Mouse (Mus musculus): ENCODE results near the gene Mypn. TPM values are rescaled to one million over a fixed set of nuclear protein-coding genes. Genes with fewer than 3 reads are reported as not detected.

Mypn gene
- polyA plus RNA-seq, 1 experiment from 2014 or later: 5.3 TPM

DNA sequence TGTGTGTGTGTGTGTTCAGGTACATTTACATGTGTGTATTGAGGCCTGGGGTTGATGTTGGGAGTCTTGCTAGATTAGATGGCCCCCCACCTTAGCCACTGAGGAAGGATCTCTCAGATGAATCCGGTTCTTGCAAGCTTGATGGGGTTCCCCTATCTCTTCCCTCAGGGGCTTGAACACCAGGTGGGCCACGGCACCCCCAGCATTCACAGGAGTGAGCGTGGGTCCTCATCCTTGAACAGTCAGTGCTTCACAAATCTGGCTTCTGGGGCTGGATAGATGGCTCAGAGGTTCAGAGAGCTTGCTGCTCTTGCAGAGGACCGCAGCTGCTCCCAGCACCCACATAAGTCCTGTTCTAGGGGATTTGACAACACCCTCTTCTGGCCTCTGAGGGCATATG is 77.6 kb downstream of the Mypn start:
- no peak overlapping the region for H3K27ac ChIP-seq (replicated peaks)
- no peak for ATAC-seq (ENCODE audit: extremely low read depth, insufficient number of reproducible peaks, low FRiP score, low TSS enrichment)
- no peak overlapping the region for H3K4me2 ChIP-seq
- peaks cover 4% of the 10 kb centered on the region; the same call in 1 of the 2 replicates for H3K9me3 ChIP-seq
- no peak overlapping the region for H3K4me3 ChIP-seq
- H3K36me3 ChIP-seq: peaks cover 16% of the 10 kb centered on the region
- no peak overlapping the region for H3K9ac ChIP-seq
- WGBS: 79% methylated on average over 4 of the region's 4 CpGs
- H3K4me1 ChIP-seq: peaks cover 8% of the 10 kb centered on the region
- no peaks in the 10 kb centered on the region for H3K27me3 ChIP-seq (replicated peaks)

DNA sequence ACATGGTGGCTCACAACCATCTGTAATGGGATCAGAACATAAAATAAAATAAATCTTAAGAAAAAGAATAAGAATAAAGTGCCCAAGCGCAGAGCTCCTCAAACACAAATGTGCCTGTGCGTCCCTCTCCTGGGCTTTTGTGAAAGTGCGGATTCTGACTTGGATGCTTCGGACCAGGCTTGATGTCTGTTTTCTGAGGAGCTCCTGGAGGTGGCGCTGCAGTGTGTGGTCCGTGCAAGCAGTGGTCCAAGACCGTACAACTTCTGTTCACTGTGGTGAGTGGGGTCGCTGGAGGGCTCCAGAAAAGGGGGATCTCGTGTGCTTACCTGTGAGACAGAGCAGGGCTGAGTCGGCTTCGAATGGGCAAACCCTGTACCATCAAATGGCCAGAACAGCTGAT is 78.4 kb downstream of the Mypn start:
- H3K27me3 ChIP-seq (replicated peaks): no peaks in the 10 kb centered on the region
- H3K4me2 ChIP-seq: no peak overlapping the region
- H3K4me1 ChIP-seq: peaks cover 8% of the 10 kb centered on the region
- H3K9ac ChIP-seq: no peak overlapping the region
- peaks cover 4% of the 10 kb centered on the region; the same call in 1 of the 2 replicates for H3K9me3 ChIP-seq
- no peak for ATAC-seq (ENCODE audit: extremely low read depth, insufficient number of reproducible peaks, low FRiP score, low TSS enrichment)
- 41% methylated on average over 11 of the region's 11 CpGs for WGBS
- no peak overlapping the region for H3K4me3 ChIP-seq
- no peak overlapping the region for H3K27ac ChIP-seq (replicated peaks)
- peaks cover 14% of the 10 kb centered on the region for H3K36me3 ChIP-seq

DNA sequence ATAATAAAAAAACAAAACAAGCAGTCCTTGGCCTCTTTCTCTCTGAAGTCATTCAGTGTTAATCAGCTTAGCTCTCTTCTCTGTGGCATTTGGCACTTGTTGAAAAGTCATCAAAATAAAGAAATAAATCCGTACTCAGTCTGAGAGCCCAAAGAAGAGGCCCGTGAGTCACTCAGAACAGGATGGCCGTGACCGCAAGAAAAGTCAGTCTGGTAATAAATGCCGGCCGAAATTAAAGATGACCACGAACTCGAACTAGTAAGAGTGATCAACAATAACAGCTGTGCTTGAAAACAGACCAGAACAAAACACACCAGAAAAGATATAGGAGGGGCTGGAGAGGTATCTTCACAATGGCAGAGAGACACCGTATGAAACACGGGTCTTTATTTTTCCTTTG is 79.7 kb downstream of the Mypn start:
- Histone ChIP-seq H3K4me3 (no peak overlapping the region), H3K27ac (replicated peaks) (no peak overlapping the region), H3K27me3 (replicated peaks) (no peaks in the 10 kb centered on the region), H3K36me3 (peaks cover 14% of the 10 kb centered on the region; the same call in 1 of the 2 replicates), H3K9ac (no peak overlapping the region), H3K9me3 (peaks cover 4% of the 10 kb centered on the region; the same call in 1 of the 2 replicates), H3K4me2 (no peak overlapping the region), H3K4me1 (peaks cover 8% of the 10 kb centered on the region)
- 85% methylated on average over 10 of the region's 10 CpGs for WGBS
- no peak for ATAC-seq (ENCODE audit: extremely low read depth, insufficient number of reproducible peaks, low FRiP score, low TSS enrichment)

DNA sequence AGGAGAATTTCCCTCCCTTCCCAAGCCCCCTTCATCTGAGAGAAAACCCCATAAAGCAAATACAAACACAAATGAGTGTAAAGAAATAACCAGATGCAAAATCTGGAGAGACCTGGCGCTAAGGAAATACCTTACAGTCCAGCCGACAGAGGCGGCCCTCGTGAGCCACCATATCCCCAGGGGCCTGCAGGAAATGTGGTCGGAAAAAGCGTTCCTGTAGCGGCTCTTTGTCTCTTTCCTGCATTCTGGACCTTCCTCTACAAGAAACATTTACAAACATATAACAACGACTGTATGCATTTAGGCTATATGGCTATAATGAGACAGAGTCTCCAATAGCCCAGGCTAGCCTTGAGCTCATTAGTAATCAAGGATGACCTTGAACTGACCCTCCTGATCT is 80.6 kb downstream of the Mypn start:
- no peak for ATAC-seq (ENCODE audit: extremely low read depth, insufficient number of reproducible peaks, low FRiP score, low TSS enrichment)
- 69% methylated on average over 8 of the region's 8 CpGs for WGBS
- Histone ChIP-seq H3K9me3 (peaks cover 4% of the 10 kb centered on the region; the same call in 1 of the 2 replicates), H3K9ac (no peak overlapping the region), H3K27me3 (replicated peaks) (no peaks in the 10 kb centered on the region), H3K4me2 (no peak overlapping the region), H3K4me3 (no peak overlapping the region), H3K4me1 (peaks cover 3% of the 10 kb centered on the region), H3K27ac (replicated peaks) (no peak overlapping the region), H3K36me3 (peaks cover 16% of the 10 kb centered on the region)

DNA sequence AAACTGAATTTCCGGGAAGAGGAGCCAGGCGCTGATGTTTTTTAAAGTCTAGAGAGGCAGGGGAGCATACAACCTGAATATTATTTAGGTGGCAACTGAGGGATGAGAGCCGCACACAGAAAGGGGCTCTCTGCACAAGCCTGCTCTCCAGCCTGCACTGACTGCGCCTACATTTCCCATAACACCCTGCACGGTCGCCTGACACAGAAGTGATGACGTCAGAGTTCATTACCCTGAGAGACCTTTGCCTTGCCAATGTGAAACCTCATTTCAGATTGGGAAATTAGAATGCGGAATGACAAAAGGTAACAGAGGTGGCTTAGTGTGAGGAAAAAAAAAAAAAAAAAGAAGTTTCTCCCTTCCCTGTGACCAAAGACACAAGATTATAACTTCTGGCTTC is 81.2 kb downstream of the Mypn start:
- 31% methylated on average over 8 of the region's 8 CpGs for WGBS
- no peak for ATAC-seq (ENCODE audit: extremely low read depth, insufficient number of reproducible peaks, low FRiP score, low TSS enrichment)

DNA sequence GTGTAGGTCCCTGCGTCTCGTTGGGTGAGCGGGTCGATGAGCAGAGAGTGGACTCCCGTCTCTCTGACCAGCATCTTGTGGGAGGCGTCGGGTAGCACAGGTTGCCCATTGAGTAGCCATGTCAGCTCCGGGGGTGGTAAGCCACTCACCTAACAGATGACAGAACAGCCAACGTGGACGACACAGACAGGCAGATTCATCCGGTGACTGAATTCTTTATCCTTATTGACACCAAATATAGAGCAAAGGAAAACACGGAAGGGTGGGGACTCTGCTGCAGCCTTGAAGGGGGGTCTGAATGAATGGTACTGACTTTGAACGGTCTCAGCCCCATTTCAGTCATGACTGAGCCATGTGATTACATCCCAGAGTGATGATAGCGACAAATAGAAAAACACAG is 81.8 kb downstream of the Mypn start:
- no peak overlapping the region for H3K4me3 ChIP-seq
- no peak overlapping the region for H3K9ac ChIP-seq
- H3K27ac ChIP-seq (replicated peaks): no peak overlapping the region
- no peak for ATAC-seq (ENCODE audit: extremely low read depth, insufficient number of reproducible peaks, low FRiP score, low TSS enrichment)
- peaks cover 20% of the 10 kb centered on the region for H3K36me3 ChIP-seq
- 84% methylated on average over 14 of the region's 14 CpGs for WGBS
- H3K4me1 ChIP-seq: no peaks in the 10 kb centered on the region
- peaks cover 5% of the 10 kb centered on the region for H3K9me3 ChIP-seq
- no peaks in the 10 kb centered on the region for H3K27me3 ChIP-seq (replicated peaks)
- no peak overlapping the region for H3K4me2 ChIP-seq

More for the DNA sequence above, 81.2 kb downstream of the Mypn start:
- no peak overlapping the region for H3K4me3 ChIP-seq
- no peak overlapping the region for H3K27ac ChIP-seq (replicated peaks)
- no peak overlapping the region for H3K4me2 ChIP-seq
- peaks cover 20% of the 10 kb centered on the region for H3K36me3 ChIP-seq
- no peaks in the 10 kb centered on the region for H3K27me3 ChIP-seq (replicated peaks)
- peaks cover 6% of the 10 kb centered on the region for H3K9me3 ChIP-seq
- no peak overlapping the region for H3K9ac ChIP-seq
- no peaks in the 10 kb centered on the region for H3K4me1 ChIP-seq

DNA sequence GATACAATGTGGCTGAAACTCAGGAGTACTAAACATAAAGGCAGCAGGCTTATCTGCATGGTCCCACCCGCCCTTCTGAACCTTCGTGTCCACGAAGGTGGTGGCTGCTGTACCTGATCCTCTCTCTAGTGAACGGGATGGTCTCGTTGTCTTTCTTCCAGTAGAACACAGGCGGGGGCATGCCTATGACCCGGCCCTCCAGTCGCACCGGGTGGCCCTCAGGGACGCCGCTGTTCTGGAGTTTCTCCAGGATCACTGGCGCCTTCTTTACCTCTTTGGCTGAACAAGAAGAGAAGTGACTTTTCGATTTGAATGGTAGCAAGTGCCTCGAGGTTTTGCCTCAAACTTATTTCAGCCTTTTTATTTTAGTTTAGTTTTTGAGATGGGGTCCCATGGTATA is 83.8 kb downstream of the Mypn start:
- no peak for ATAC-seq (ENCODE audit: extremely low read depth, insufficient number of reproducible peaks, low FRiP score, low TSS enrichment)
- peaks cover 24% of the 10 kb centered on the region for H3K36me3 ChIP-seq
- H3K4me2 ChIP-seq: no peak overlapping the region
- WGBS: 68% methylated on average over 14 of the region's 14 CpGs
- H3K27ac ChIP-seq (replicated peaks): no peak overlapping the region
- no peaks in the 10 kb centered on the region for H3K27me3 ChIP-seq (replicated peaks)
- no peaks in the 10 kb centered on the region for H3K4me1 ChIP-seq
- H3K9ac ChIP-seq: no peak overlapping the region
- H3K4me3 ChIP-seq: no peak overlapping the region
- peaks cover 5% of the 10 kb centered on the region for H3K9me3 ChIP-seq

DNA sequence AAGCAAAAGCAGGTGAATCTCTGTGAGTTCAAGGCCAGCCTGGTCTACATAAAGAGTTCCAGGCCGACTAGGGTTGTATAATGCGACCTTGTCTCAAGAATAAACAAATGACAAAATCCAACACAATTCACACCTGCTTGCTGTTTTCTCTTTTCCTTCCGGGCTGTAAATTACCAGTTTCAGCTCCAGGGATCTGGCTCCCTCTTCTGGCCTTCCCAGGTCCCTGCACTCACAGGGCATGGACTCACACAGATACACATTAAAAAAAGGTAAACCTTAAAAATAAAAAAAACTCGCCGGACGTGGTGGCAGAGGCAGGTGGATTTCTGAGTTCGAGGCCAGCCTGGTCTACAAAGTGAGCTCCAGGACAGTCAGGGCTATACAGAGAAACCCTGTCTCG is 86.2 kb downstream of the Mypn start:
- no peak for ATAC-seq (ENCODE audit: extremely low read depth, insufficient number of reproducible peaks, low FRiP score, low TSS enrichment)
- Histone ChIP-seq H3K9me3 (peaks cover 5% of the 10 kb centered on the region), H3K27ac (replicated peaks) (no peak overlapping the region), H3K9ac (no peak overlapping the region), H3K4me1 (no peaks in the 10 kb centered on the region), H3K4me2 (no peak overlapping the region), H3K36me3 (peaks cover 24% of the 10 kb centered on the region), H3K27me3 (replicated peaks) (no peaks in the 10 kb centered on the region), H3K4me3 (no peak overlapping the region)
- WGBS: 81% methylated on average over 8 of the region's 8 CpGs

DNA sequence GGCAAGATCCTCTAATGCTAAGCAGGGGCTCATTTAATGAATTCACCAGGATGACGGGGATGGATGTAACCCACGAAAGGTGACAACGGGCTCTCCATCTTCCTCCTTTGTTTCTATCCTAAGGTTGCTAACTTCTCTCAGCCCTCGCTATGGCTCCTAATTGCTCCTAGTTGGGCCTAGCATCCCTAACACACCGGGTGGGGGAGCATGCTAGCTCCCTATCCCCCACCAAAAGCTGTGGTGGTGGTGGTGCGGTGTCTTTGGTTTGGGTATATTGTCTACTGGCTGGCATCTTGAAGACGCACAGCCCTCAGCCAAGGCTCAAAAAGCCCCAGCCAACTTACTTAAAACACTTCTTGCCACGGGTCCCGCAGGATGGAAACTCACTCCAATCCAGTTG is 87.4 kb downstream of the Mypn start:
- Histone ChIP-seq H3K9me3 (peaks cover 5% of the 10 kb centered on the region), H3K9ac (no peak overlapping the region), H3K4me3 (no peak overlapping the region), H3K27ac (replicated peaks) (no peak overlapping the region), H3K27me3 (replicated peaks) (no peaks in the 10 kb centered on the region), H3K4me1 (no peaks in the 10 kb centered on the region), H3K4me2 (no peak overlapping the region), H3K36me3 (peaks cover 24% of the 10 kb centered on the region)
- 83% methylated on average over 9 of the region's 9 CpGs for WGBS
- ATAC-seq (ENCODE audit: extremely low read depth, insufficient number of reproducible peaks, low FRiP score, low TSS enrichment): no peak

DNA sequence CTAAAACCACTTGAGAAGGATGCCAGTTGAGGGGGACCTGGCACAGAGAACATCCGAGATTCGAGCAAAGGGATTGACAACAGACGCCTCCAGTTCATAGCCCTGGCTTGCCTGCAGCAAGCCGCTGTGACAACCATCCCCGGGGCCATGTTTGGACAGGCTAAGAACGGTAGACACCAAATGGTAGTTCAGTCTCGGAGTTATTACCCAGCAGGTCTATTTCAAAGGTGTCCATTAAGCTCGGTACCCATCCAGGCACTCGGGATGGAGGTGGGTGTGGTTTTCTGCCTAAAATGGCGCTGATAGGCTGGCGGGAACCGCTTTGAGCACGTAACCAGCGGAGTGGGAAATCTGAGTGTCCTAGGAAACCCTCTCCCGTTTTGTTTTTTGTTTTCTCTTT is 87.9 kb downstream of the Mypn start:
- H3K4me1 ChIP-seq: no peaks in the 10 kb centered on the region
- peaks cover 5% of the 10 kb centered on the region for H3K9me3 ChIP-seq
- H3K4me3 ChIP-seq: no peak overlapping the region
- WGBS: 76% methylated on average over 15 of the region's 15 CpGs
- H3K27ac ChIP-seq (replicated peaks): no peak overlapping the region
- H3K27me3 ChIP-seq (replicated peaks): no peaks in the 10 kb centered on the region
- H3K4me2 ChIP-seq: no peak overlapping the region
- peaks cover 24% of the 10 kb centered on the region for H3K36me3 ChIP-seq
- no peak for ATAC-seq (ENCODE audit: extremely low read depth, insufficient number of reproducible peaks, low FRiP score, low TSS enrichment)
- H3K9ac ChIP-seq: no peak overlapping the region

DNA sequence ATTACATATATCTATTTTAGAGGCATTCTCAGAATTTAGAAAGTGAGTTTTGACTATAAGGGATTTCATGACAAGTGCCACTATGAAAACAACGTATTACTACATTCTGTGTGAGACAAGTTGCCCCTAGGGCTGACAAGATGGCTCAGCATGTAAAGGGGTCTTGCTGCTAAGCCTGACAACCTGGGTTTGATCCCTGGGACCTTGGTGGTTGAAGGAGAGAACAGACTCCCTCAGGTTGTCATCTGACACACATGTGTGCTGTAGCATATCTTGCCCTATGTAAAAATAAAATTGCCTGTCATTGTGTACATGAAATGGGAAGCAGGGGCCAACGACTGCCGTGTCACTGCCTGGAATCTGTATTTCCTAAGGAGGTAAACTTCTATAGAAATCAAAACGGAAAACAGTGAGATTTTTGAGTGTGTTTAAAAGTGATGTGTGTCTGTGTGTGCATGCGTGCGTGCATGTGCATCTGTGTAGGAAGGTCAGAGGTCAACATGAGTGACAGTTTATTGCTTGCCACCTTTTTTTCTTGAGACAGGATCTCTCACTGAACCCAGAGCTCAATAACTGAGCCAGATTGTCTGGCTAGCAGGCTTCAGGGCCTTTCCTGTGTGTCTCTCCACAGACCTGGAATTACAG is 89.9 kb downstream of the Mypn start:
- no peak overlapping the region for H3K9ac ChIP-seq
- H3K27ac ChIP-seq (replicated peaks): no peak overlapping the region
- H3K4me3 ChIP-seq: no peak overlapping the region
- H3K4me1 ChIP-seq: no peaks in the 10 kb centered on the region
- H3K9me3 ChIP-seq: peaks cover 5% of the 10 kb centered on the region
- ATAC-seq (ENCODE audit: extremely low read depth, insufficient number of reproducible peaks, low FRiP score, low TSS enrichment): no peak
- H3K27me3 ChIP-seq (replicated peaks): no peaks in the 10 kb centered on the region
- H3K36me3 ChIP-seq: peaks cover 17% of the 10 kb centered on the region
- no peak overlapping the region for H3K4me2 ChIP-seq
- 82% methylated on average over 6 of the region's 6 CpGs for WGBS

DNA sequence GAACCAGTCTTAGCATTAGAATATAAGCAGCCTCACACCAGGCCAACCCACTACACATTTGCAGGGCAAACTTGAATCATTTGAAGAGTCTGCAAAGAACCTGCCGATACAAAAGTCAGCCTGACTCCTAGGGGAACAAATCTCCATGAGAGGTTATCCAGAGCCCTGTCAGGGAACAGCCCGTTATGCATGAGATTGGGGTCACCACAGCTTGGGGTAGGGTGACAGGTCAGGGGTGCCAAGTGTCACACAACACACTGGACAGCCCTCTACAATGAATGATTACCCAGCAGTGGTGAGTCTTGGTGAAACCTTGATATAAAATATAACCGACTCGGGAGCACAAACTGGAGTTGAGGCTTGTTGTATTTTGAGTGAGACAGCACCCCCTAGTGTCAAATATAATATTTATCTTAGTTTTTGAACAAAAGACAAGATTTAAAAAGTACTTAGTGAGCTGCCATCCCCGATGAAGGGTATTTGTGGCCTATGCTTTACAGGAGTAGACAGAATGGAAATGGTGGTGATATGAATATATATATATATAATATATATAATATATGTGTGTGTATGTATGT is 90.6 kb downstream of the Mypn start:
- 57% methylated on average over 5 of the region's 5 CpGs for WGBS
- Histone ChIP-seq H3K36me3 (peaks cover 15% of the 10 kb centered on the region), H3K9me3 (peaks cover 5% of the 10 kb centered on the region), H3K9ac (no peak overlapping the region), H3K27ac (replicated peaks) (no peak overlapping the region), H3K4me2 (no peak overlapping the region), H3K27me3 (replicated peaks) (no peaks in the 10 kb centered on the region), H3K4me3 (no peak overlapping the region), H3K4me1 (no peaks in the 10 kb centered on the region)
- ATAC-seq (ENCODE audit: extremely low read depth, insufficient number of reproducible peaks, low FRiP score, low TSS enrichment): no peak

Measured in heart, embryonic 13.5 days (tissue).